Mouse (Mus musculus): ENCODE data around the gene Vars2.

- TF ChIP-seq CTCF (IDR thresholded peaks at IDR 0.05; ENCODE audit: low read depth) (no peak), EP300 (IDR thresholded peaks at IDR 0.05; ENCODE audit: low read depth) (no peak)
These were observed 40.9 kb downstream of the Vars2 start, which contains the start of gene Gm9573 for GRCm38 (mm10) chr17:35626537-35626936.
